Mouse (Mus musculus) forebrain, postnatal 0 days (tissue): ENCODE results near the gene Spock2. TPM values are rescaled to one million over a fixed set of nuclear protein-coding genes. Genes with fewer than 3 reads are reported as not detected.
A peak's percentile ranks its signal among the peaks of the same experiment; 100 is the strongest.

Source experiments
- ATAC-seq: fragments of 200-750 bp; cut with Nextera tagmentation; 2 replicates; pipeline ENCODE4 v1.8.0; 2017; ENCODE audit warnings: mild to moderate bottlenecking, moderate library complexity
- DNase-seq: peaks from one replicate; pipeline ENCODE4 v3.0.0-alpha.2; 2015
- H3K27ac ChIP-seq: fragments of 300-500 bp; sonication (generic); 2 replicates; pipeline ENCODE4 v1.5.1; 2014; ENCODE audit warnings: low read depth, mild to moderate bottlenecking, antibody characterized with exemption, low read length, moderate library complexity, mixed read lengths
- H3K27me3 ChIP-seq: fragments of 300-500 bp; sonication (generic); 2 replicates; pipeline ENCODE4 v1.6.1; 2014; ENCODE audit warnings: mild to moderate bottlenecking, low read length, mixed read lengths; ENCODE audit not compliant: insufficient read depth
- H3K36me3 ChIP-seq: fragments of 300-500 bp; sonication (generic); 2 replicates; pipeline ENCODE4 v1.6.1; 2014; ENCODE audit warnings: mild to moderate bottlenecking, moderate library complexity; ENCODE audit not compliant: insufficient read depth
- H3K4me1 ChIP-seq: fragments of 300-500 bp; sonication (generic); 2 replicates; pipeline ENCODE4 v1.6.1; 2014; ENCODE audit warnings: antibody characterized with exemption; ENCODE audit not compliant: insufficient read depth
- H3K4me2 ChIP-seq: fragments of 300-500 bp; sonication (generic); 2 replicates; pipeline ENCODE4 v1.6.1; 2014; ENCODE audit warnings: low read depth, mild to moderate bottlenecking, moderate library complexity
- H3K4me3 ChIP-seq: fragments of 300-500 bp; sonication (generic); 2 replicates; pipeline ENCODE4 v1.5.1; 2014; ENCODE audit warnings: low read depth, low read length, mixed read lengths
- H3K9ac ChIP-seq: fragments of 300-500 bp; sonication (generic); 2 replicates; pipeline ENCODE4 v1.6.1; 2014; ENCODE audit warnings: mild to moderate bottlenecking
- H3K9me3 ChIP-seq: fragments of 300-500 bp; sonication (generic); 2 replicates; pipeline ENCODE4 v1.6.1; 2016; ENCODE audit warnings: low read length
- CTCF ChIP-seq: sonication (generic); IDR thresholded peaks from 2 replicates; pipeline ENCODE4 v1.5.1; 2016; ENCODE audit warnings: antibody characterized with exemption, control low read depth, low read depth
- WGBS: fragments of 180-500 bp; shearing (Covaris S2); extraction: QIAGEN DNeasy Blood & Tissue Kit; methylation state at CpG from one replicate; pipeline ENCODE4 v1.1.7; 2014; 5-methylcytosine and 5-hydroxymethylcytosine counted together
- polyA plus RNA-seq: library from polyadenylated mRNA; unstranded; fragments of >200 nt; fragmentation: Nextera tagmentation; extraction: Ambion mirVana; gene quantifications from 2 replicates; pipeline ENCODE4 v1.2.1, GENCODE M21; 2015
- total RNA-seq: library from RNA; depleted of rRNA; stranded (reverse); fragments of >200 nt; gene quantifications from 2 replicates; pipeline ENCODE4 v1.2.3, GENCODE M21; 2014

Spock2 gene
- total and polyA plus RNA-seq, 2 experiments from 2014 or later, result 84.8 to 215 TPM

GRCm38 (mm10) chr10:60115345-60116185 lies 9.5 kb downstream of the Spock2 start:
- peaks cover 3% of the 10 kb centered on the region; the same call in 1 of the 2 replicates for H3K36me3 ChIP-seq
- DNase-seq (peak; percentile 96), ATAC-seq (peak; percentile 97)
- H3K27ac ChIP-seq, result peak overlapping the region; percentile 85
- H3K9me3 ChIP-seq, result no peaks in the 10 kb centered on the region
- WGBS, result 5% methylated on average over 14 of the region's 14 CpGs
- peaks cover 19% of the 10 kb centered on the region for H3K4me1 ChIP-seq
- H3K27me3 ChIP-seq, result no peaks in the 10 kb centered on the region
- peak overlapping the region; percentile 21 for H3K4me3 ChIP-seq
- H3K9ac ChIP-seq, result peak overlapping the region; percentile 38; the same call in 1 of the 2 replicates
- TF ChIP-seq CTCF, result no peak; the same call in 1 of the 2 replicates
- H3K4me2 ChIP-seq, result peak overlapping the region; percentile 51

GRCm38 (mm10) chr10:60116997-60117396 lies 11.0 kb downstream of the Spock2 start:
- 0 out of 2 replicates have a peak overlapping the region, but pooled peaks have one; percentile 85 for H3K27ac ChIP-seq
- H3K4me2 ChIP-seq, result no peak overlapping the region
- no peaks in the 10 kb centered on the region for H3K9me3 ChIP-seq
- H3K4me1 ChIP-seq, result peaks cover 19% of the 10 kb centered on the region
- no peak overlapping the region for H3K9ac ChIP-seq
- ATAC-seq, result no peak
- 60% methylated on average over 4 of the region's 4 CpGs for WGBS
- no peak overlapping the region for H3K4me3 ChIP-seq
- no peaks in the 10 kb centered on the region for H3K27me3 ChIP-seq
- no peak for TF ChIP-seq CTCF
- H3K36me3 ChIP-seq, result peaks cover 8% of the 10 kb centered on the region; the same call in 1 of the 2 replicates
- DNase-seq, result no peak

GRCm38 (mm10) chr10:60118464-60118863 lies 12.4 kb downstream of the Spock2 start:
- no peaks in the 10 kb centered on the region for H3K9me3 ChIP-seq
- no peak for DNase-seq
- H3K4me3 ChIP-seq, result no peak overlapping the region
- no peak overlapping the region for H3K9ac ChIP-seq
- no peaks in the 10 kb centered on the region for H3K27me3 ChIP-seq
- WGBS, result 49% methylated on average over 7 of the region's 7 CpGs
- H3K4me2 ChIP-seq, result no peak overlapping the region
- no peak for ATAC-seq
- no peak overlapping the region for H3K27ac ChIP-seq
- TF ChIP-seq CTCF, result no peak
- peaks cover 18% of the 10 kb centered on the region for H3K36me3 ChIP-seq
- peaks cover 16% of the 10 kb centered on the region for H3K4me1 ChIP-seq

- H3K4me2 ChIP-seq, result no peak overlapping the region
- H3K9me3 ChIP-seq, result no peaks in the 10 kb centered on the region
- TF ChIP-seq CTCF, result no peak
- H3K4me1 ChIP-seq, result peaks cover 11% of the 10 kb centered on the region
- H3K9ac ChIP-seq, result no peak overlapping the region
- no peak for DNase-seq
- no peak overlapping the region for H3K27ac ChIP-seq
- no peak overlapping the region for H3K4me3 ChIP-seq
- H3K36me3 ChIP-seq, result peaks cover 34% of the 10 kb centered on the region
- WGBS, result 69% methylated on average over 4 of the region's 4 CpGs
- ATAC-seq, result no peak
- H3K27me3 ChIP-seq, result no peaks in the 10 kb centered on the region
These were observed 14.6 kb downstream of the Spock2 start for GRCm38 (mm10) chr10:60120630-60121029.

GRCm38 (mm10) chr10:60124078-60124477 lies 18.1 kb downstream of the Spock2 start:
- Histone ChIP-seq H3K36me3 (peaks cover 58% of the 10 kb centered on the region), H3K9me3 (no peaks in the 10 kb centered on the region), H3K27me3 (no peaks in the 10 kb centered on the region), H3K27ac (no peak overlapping the region), H3K4me1 (no peaks in the 10 kb centered on the region), H3K4me2 (no peak overlapping the region), H3K9ac (no peak overlapping the region), H3K4me3 (no peak overlapping the region)
- 0 out of 2 replicates have a peak, but pooled peaks have one; percentile 24 for ATAC-seq
- 64% methylated on average over 6 of the region's 6 CpGs for WGBS
- peak; percentile 67 for TF ChIP-seq CTCF
- no peak for DNase-seq

- Histone ChIP-seq H3K4me3 (no peak overlapping the region), H3K27ac (no peak overlapping the region), H3K9ac (no peak overlapping the region), H3K27me3 (no peaks in the 10 kb centered on the region), H3K36me3 (peaks cover 74% of the 10 kb centered on the region), H3K4me1 (no peaks in the 10 kb centered on the region), H3K9me3 (no peaks in the 10 kb centered on the region), H3K4me2 (no peak overlapping the region)
- no peak for DNase-seq
- no peak for TF ChIP-seq CTCF
- ATAC-seq, result no peak
- WGBS, result 22% methylated on average over 21 of the region's 22 CpGs
These were observed 19.7 kb downstream of the Spock2 start for GRCm38 (mm10) chr10:60125529-60126327.
